Mouse (Mus musculus) lung, postnatal 0 days (tissue): ENCODE data around the gene Tmco1. TPM values are rescaled to one million over a fixed set of nuclear protein-coding genes. Genes with fewer than 3 reads are reported as not detected.
"Not testable (repeated sequence)": the region's sequence is repeated elsewhere in the genome, so short reads cannot be mapped to it uniquely, and the experiment has no call there.

Source experiments
- ATAC-seq: fragments of 200-750 bp; cut with Nextera tagmentation; 2 replicates; pipeline ENCODE4 v1.8.0; 2017; ENCODE audit warnings: moderate library complexity
- DNase-seq: peaks from one replicate; pipeline ENCODE4 v3.0.0-alpha.2; 2016; ENCODE audit warnings: low spot score
- H3K27ac ChIP-seq: fragments of 300-500 bp; sonication (generic); 2 replicates; pipeline ENCODE4 v1.5.1; 2014; ENCODE audit warnings: antibody characterized with exemption, mild to moderate bottlenecking, low read length, mixed read lengths
- H3K27me3 ChIP-seq: fragments of 300-500 bp; sonication (generic); replicated peaks from 2 replicates; pipeline ENCODE4 v1.6.1; 2014; ENCODE audit warnings: low read length, mixed read lengths; ENCODE audit not compliant: insufficient read depth
- H3K36me3 ChIP-seq: fragments of 300-500 bp; sonication (generic); 2 replicates; pipeline ENCODE4 v1.6.1; 2014; ENCODE audit warnings: low read length, mixed read lengths; ENCODE audit not compliant: insufficient read depth
- H3K4me1 ChIP-seq: fragments of 300-500 bp; sonication (generic); 2 replicates; pipeline ENCODE4 v1.6.1; 2014; ENCODE audit warnings: antibody characterized with exemption, low read depth, low read length, mixed read lengths; ENCODE audit not compliant: insufficient read depth
- H3K4me2 ChIP-seq: fragments of 300-500 bp; sonication (generic); replicated peaks from 2 replicates; pipeline ENCODE4 v1.6.1; 2014; ENCODE audit warnings: low read depth, mild to moderate bottlenecking, low read length, moderate library complexity, mixed read lengths
- H3K4me3 ChIP-seq: fragments of 300-500 bp; sonication (generic); 2 replicates; pipeline ENCODE4 v1.5.1; 2014; ENCODE audit warnings: low read depth, low read length
- H3K9ac ChIP-seq: fragments of 300-500 bp; sonication (generic); replicated peaks from 2 replicates; pipeline ENCODE4 v1.6.1; 2014; ENCODE audit warnings: low read depth, mild to moderate bottlenecking
- H3K9me3 ChIP-seq: fragments of 300-500 bp; sonication (generic); 2 replicates; pipeline ENCODE4 v1.6.1; 2016; ENCODE audit warnings: low read length, mixed read lengths
- CTCF ChIP-seq: IDR thresholded peaks from 2 replicates; pipeline ENCODE4 v1.5.1; 2016; ENCODE audit warnings: antibody characterized with exemption, mild to moderate bottlenecking
- EP300 ChIP-seq: IDR thresholded peaks from 2 replicates; pipeline ENCODE4 v1.6.1; 2016; ENCODE audit warnings: antibody characterized with exemption, mild to moderate bottlenecking, control low read depth
- WGBS: fragments of 180-500 bp; shearing (Covaris S2); extraction: QIAGEN DNeasy Blood & Tissue Kit; methylation state at CpG from one replicate; pipeline ENCODE4 v1.1.7; 2014; 5-methylcytosine and 5-hydroxymethylcytosine counted together
- polyA plus RNA-seq: library from polyadenylated mRNA; unstranded; fragments of >200 nt; fragmentation: Nextera tagmentation; extraction: Ambion mirVana; gene quantifications from 2 replicates; pipeline ENCODE4 v1.2.1, GENCODE M21; 2015

Tmco1 gene
- polyA plus RNA-seq, 1 experiment from 2014 or later: 94.7 TPM

DNA sequence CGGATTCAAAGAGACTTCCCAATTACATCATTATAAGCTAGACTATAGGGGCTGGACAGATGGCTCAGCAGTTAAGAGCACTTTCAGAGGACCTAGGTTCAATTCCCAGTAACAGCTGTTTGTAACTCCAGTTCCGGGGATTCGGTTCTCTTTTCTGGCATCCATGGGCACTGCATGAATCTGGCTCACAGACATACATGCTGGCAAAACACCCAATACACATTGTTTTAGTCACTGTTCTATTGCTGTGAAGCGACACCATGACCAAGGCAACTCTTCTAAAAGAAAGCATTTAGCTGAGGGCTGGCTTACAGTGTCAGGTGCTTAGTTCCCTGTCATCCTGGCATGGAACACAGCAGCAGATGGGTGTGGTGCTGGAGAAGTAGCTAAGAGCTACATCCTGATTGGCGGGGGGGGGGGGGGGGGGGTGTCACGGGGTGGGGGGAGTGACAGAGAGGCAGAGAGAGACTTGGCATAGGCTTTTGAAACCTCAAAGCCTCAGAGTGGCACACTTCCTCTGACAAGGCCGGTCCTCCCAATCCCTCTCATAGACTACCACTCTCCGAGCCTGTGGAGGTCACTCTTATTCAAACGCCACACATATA is 31.1 kb downstream of the Tmco1 start:
- peak; percentile 23; the same call in 1 of the 2 replicates for ATAC-seq
- Histone ChIP-seq H3K36me3 (no peaks in the 10 kb centered on the region), H3K4me1 (no peaks in the 10 kb centered on the region), H3K9me3 (no peaks in the 10 kb centered on the region), H3K27me3 (no peaks in the 10 kb centered on the region), H3K4me3 (no peak overlapping the region), H3K9ac (no peak overlapping the region), H3K4me2 (no peak overlapping the region), H3K27ac (no peak overlapping the region)
- TF ChIP-seq CTCF (no peak), EP300 (no peak)
- peak; percentile 51 for DNase-seq
- 69% methylated on average over 7 of the region's 9 CpGs for WGBS

DNA sequence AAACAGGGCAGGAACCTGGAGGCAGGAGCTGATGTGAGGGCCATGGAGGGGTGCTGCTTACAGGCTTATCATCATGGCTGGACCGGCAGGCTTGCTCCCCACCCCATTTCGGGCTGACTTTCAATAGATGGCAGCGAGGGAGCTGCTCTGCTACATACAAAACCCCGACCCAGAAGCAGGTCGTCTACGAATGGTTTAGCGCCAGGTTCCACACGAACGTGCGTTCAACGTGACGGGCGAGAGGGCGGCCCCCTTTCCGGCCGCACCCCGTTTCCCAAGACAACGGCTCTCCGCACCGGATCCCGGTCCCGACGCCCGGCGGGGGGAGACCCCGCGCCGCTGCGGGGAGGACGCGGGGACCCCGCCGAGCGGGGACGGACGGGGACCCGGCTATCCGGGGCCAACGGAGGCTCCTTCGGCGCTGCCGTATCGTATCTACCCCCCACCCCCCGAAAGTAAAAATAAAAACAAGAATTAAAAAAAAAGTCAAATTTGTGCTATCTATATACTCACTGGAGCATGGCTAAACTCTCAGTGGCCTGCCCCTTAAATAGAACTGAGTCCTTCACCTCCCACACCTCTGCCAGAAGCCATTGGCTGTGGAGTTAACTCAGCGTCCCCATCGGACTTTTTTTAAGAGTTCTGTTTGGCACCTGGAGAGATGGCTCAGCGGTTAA is 32.1 kb downstream of the Tmco1 start:
- 2% methylated on average over 47 of the region's 47 CpGs for WGBS
- H3K36me3 ChIP-seq: no peaks in the 10 kb centered on the region
- H3K27me3 ChIP-seq: no peaks in the 10 kb centered on the region
- TF ChIP-seq CTCF (no peak), EP300 (no peak)
- ATAC-seq (peak; percentile 56), DNase-seq (no peak)
- H3K27ac ChIP-seq: no peak overlapping the region
- H3K4me3 ChIP-seq: peak overlapping the region; percentile 46
- peak overlapping the region; percentile 76 for H3K4me2 ChIP-seq
- no peaks in the 10 kb centered on the region for H3K4me1 ChIP-seq
- H3K9ac ChIP-seq: peak overlapping the region; percentile 39; the same call in 1 of the 2 replicates
- no peaks in the 10 kb centered on the region for H3K9me3 ChIP-seq

DNA sequence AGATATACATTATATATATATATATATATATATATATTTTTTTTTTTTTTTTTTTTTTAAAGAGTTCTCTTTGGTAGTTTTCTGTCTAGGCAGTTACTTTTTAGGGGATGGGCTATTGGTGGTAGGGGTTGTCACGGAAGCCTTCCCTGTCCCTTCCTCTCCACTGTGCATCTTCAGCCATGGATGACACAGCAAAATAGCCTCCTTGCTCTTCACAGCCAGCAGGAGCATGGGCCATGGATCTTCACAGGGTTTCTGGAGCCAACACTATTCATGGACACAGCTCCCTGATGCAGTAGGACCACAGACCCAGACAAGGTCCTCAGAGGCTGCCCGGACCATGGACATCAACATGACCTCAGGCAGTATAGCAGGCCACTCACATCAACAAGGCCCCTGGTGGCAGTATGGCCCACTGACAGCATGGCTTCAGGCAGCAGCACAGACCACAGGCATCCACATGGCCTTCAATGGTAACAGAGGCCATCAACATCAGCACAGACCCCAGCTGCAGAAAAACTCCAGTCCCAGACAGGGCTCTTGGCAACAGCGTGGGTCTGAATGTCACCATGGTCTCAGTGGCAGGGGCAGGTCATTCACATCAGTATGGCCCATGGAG is 32.8 kb downstream of the Tmco1 start:
- WGBS: 92% methylated on average over 3 of the region's 3 CpGs

DNA sequence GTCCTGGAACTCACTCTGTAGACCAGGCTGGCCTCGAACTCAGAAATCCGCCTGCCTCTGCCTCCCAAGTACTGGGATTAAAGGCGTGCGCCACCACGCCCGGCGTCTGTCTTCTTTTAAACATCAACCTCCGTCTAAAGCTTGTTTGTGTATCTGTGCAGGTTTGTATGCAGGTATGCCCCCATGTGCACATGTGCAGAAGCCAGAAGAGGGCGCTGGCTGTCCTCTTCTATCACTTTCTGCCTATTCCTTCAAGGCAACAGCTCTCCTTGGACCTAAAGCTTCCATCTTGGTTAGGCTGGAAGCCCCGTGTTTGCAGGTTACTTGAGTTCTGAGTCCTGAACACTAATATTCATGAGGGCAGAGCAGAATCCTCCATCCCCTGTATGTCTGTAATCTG is 34.7 kb downstream of the Tmco1 start:
- WGBS: 87% methylated on average over 10 of the region's 10 CpGs
- TF ChIP-seq EP300 (no peak), CTCF (no peak)

More for the DNA sequence above, 32.8 kb downstream of the Tmco1 start:
- H3K27me3 ChIP-seq: no peaks in the 10 kb centered on the region
- H3K27ac ChIP-seq: no peak overlapping the region
- H3K4me3 ChIP-seq: no peak overlapping the region
- no peaks in the 10 kb centered on the region for H3K36me3 ChIP-seq
- TF ChIP-seq CTCF: peak; percentile 11; the same call in 1 of the 2 replicates
- TF ChIP-seq EP300: no peak
- DNase-seq: no peak
- H3K4me2 ChIP-seq: peak overlapping the region; percentile 76; the same call in 1 of the 2 replicates
- no peak for ATAC-seq
- H3K4me1 ChIP-seq: no peaks in the 10 kb centered on the region
- no peaks in the 10 kb centered on the region for H3K9me3 ChIP-seq
- H3K9ac ChIP-seq: no peak overlapping the region

DNA sequence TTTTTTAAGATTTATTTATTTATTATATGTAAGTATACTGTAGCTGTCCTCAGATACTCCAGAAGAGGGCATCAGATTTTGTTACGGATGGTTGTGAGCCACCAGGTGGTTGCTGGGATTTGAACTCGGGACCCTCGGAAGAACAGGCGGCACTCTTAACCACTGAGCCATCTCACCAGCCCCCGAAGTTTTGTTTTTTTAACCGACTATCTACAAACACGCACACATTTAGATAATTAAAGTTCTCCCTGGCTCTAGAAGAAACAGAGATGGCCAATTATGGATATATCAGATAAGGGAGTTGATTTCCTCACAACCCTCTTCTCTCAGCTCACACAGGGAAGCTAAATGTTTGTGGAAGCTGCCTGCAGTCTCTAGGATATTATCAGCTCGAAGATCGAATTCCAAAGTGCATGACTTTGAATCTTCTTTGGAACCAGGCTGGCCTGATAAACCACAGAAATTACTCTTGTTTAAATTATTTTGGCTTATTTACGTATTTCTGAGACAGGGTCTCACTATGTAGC is 37.9 kb downstream of the Tmco1 start:
- H3K27me3 ChIP-seq, H3K4me2 ChIP-seq, H3K27ac ChIP-seq, ATAC-seq, H3K36me3 ChIP-seq, DNase-seq, H3K4me1 ChIP-seq, H3K9me3 ChIP-seq, H3K4me3 ChIP-seq, H3K9ac ChIP-seq: not testable (repeated sequence)
- 77% methylated on average over 10 of the region's 10 CpGs for WGBS

More for the DNA sequence above, 34.7 kb downstream of the Tmco1 start:
- DNase-seq (no peak), ATAC-seq (no peak)
- Histone ChIP-seq H3K9ac (no peak overlapping the region), H3K4me1 (no peaks in the 10 kb centered on the region), H3K36me3 (no peaks in the 10 kb centered on the region), H3K4me3 (no peak overlapping the region), H3K27ac (no peak overlapping the region), H3K4me2 (no peak overlapping the region), H3K9me3 (no peaks in the 10 kb centered on the region), H3K27me3 (no peaks in the 10 kb centered on the region)

DNA sequence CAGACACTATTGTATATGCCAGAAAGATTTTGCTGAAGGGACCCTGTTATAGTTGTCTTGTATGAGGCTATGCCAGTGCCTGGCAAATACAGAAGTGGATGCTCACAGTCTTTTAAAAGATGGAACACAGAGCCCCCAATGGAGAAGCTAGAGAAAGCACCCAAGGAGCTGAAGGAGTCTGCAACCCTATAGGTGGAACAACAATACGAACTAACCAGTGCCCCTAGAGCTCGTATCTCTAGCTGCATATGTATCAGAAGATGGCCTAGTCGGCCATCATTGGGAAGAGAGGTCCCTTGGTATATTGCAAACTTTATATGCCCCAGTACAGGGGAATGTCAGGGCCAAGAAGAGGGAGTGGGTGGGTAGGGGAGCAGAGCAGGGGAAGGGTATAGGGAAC is 41.0 kb downstream of the Tmco1 start:
- ATAC-seq, H3K36me3 ChIP-seq, DNase-seq, H3K4me3 ChIP-seq, H3K9me3 ChIP-seq, H3K4me1 ChIP-seq, H3K9ac ChIP-seq, H3K4me2 ChIP-seq, H3K27ac ChIP-seq, H3K27me3 ChIP-seq: not testable (repeated sequence)
- 57% methylated on average over 3 of the region's 3 CpGs for WGBS
